Mouse (Mus musculus): Measurements from ENCODE around the gene Gm9573. TPM values are rescaled to one million over a fixed set of nuclear protein-coding genes. Genes with fewer than 3 reads are reported as not detected.
A peak's percentile ranks its signal among the peaks of the same experiment; 100 is the strongest.

Gene Gm9573
- not detected in 2 replicates for polyA plus RNA-seq (2014; fragmentation: Nextera tagmentation; extraction: Ambion mirVana)

DNA sequence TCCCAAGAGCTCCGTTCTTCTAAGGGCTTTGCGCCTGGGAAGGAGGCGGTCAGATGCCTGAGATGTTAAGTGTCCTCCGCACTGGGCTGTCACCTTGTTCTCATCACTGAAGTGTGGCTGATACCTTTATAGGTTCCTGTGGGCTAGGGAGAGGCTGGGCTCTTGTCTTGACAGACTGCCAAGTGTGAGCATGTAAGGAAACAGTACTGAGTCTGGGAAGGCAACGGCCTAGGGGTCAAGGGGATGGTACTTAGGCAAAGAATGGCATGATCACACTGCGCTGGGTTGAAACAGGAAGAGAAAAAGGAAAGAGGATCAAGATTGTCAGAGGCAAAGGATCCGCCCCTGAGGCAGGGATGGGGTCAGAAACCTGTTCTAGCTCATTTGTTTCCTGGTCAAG, at the start of gene Gm9573:
TSS of gene Gm9573 (minus strand) at position 101 of the 400 bp plus-strand sequence.
- Histone ChIP-seq H3K4me3 (ENCODE audit: low read depth, low read length) (no peak within 1 kb of the TSS), H3K4me1 (ENCODE audit: control insufficient read depth, insufficient read depth, low read length) (no peaks in the 10 kb centered on the region), H3K27me3 (ENCODE audit: control insufficient read depth, insufficient read depth, low read length) (no peaks in the 10 kb centered on the region), H3K9ac (replicated peaks; ENCODE audit: low read length) (no peak within 1 kb of the TSS), H3K4me2 (ENCODE audit: low read depth, low read length) (no peak within 1 kb of the TSS), H3K27ac (replicated peaks; ENCODE audit: low read depth, low read length) (no peak within 1 kb of the TSS), H3K36me3 (replicated peaks; ENCODE audit: control insufficient read depth, insufficient read depth, low read depth, low read length) (no peaks in the 10 kb centered on the region), H3K9me3 (replicated peaks; ENCODE audit: control insufficient read depth, low read length) (no peaks in the 10 kb centered on the region)
- no peak for DNase-seq (ENCODE audit: low spot score)
- ATAC-seq (replicated peaks; ENCODE audit: insufficient number of reproducible peaks, low FRiP score, low TSS enrichment, low read depth): no peak
- 82% methylated on average over 7 of the region's 7 CpGs for WGBS

DNA sequence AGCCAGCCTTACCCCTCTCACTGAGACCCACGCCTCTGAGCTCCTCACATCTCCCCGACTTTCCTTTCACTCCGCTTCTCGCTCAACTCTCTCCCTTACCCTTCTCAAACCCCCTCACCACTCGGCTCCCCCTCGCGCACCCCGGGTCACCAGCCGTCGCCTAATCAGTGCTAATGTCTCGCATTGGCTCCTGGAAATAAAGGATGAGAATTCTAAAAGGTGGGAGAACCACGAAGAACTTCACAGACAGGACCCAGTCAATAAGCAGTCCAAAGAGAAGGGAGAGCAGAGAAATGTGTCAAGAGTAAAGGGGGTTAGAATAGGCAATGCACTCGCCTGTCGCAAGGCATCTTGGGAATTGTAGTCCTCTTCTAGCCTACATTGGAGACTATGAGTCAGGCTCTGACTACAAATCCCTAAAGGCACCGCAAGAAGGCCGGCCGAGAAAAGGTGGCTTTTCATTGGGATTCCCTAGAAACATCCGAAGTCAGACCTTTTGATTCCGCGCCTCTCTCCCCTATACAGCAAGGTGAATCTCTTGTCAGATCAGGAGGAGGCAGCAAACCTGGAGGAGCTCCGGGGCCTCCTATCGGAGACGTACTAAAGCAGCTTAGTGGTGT, 47.1 kb upstream of the Gm9573 start, which contains the start of gene Gtf2h4:
TSS of gene Gtf2h4 (minus strand) at position 324 of the 620 bp plus-strand sequence.
- H3K27ac ChIP-seq (replicated peaks; ENCODE audit: low read depth, low read length): no peak within 1 kb of the TSS
- no peaks in the 10 kb centered on the region for H3K9me3 ChIP-seq (replicated peaks; ENCODE audit: control insufficient read depth, low read length)
- H3K27me3 ChIP-seq (ENCODE audit: control insufficient read depth, insufficient read depth, low read length): no peaks in the 10 kb centered on the region
- H3K4me1 ChIP-seq (ENCODE audit: control insufficient read depth, insufficient read depth, low read length): no peaks in the 10 kb centered on the region
- peak within 1 kb of the TSS; percentile 64 for H3K4me3 ChIP-seq (ENCODE audit: low read depth, low read length)
- peak; percentile 87 for ATAC-seq (replicated peaks; ENCODE audit: insufficient number of reproducible peaks, low FRiP score, low TSS enrichment, low read depth)
- H3K9ac ChIP-seq (replicated peaks; ENCODE audit: low read length): peak within 1 kb of the TSS; percentile 70
- WGBS: 2% methylated on average over 23 of the region's 23 CpGs
- DNase-seq (ENCODE audit: low spot score): peak; percentile 98
- H3K4me2 ChIP-seq (ENCODE audit: low read depth, low read length): peak within 1 kb of the TSS; percentile 58
- H3K36me3 ChIP-seq (replicated peaks; ENCODE audit: control insufficient read depth, insufficient read depth, low read depth, low read length): no peaks in the 10 kb centered on the region

DNA sequence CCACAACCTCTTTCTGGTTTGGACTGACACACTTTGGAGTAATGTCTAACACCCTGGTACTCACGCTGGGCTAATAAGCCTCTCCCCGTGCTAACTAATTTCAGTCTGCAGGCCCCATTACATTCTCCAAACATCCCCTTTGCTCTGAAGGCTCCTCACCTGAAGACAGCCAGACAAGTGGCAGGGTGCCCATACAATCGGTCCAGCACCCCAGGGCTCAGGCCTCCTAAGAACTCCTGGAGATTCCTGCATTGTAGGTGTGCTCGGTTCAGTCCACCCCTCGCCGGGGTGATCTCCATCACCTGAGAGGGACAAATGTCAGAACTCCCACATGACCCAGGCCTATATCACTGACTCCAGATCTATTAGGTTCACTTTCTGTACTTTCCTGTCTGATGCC, 46.1 kb upstream of the Gm9573 start:
- DNase-seq (ENCODE audit: low spot score): no peak
- no peak overlapping the region for H3K4me3 ChIP-seq (ENCODE audit: low read depth, low read length)

DNA sequence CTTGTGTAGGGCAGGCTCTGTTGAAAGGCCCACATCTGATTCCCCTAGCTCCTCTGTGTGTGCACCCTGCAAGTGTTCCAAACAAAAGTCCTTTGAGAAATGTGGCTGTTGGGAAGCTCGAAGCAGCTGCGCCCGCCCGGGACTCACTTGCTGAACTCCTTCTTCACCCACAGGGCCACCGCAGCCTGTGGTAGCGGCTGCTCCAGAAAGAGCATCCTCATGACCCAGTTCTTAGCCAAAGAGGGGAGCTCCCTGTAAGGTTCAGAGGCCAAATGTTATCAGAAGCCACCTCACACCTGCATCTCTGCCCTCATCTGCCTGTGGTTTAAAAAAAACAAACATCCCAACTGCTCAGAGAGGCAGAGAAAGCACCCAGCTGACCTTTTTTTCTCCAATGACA, 45.4 kb upstream of the Gm9573 start:
- Histone ChIP-seq H3K9ac (replicated peaks; ENCODE audit: low read length) (no peak overlapping the region), H3K27ac (replicated peaks; ENCODE audit: low read depth, low read length) (no peak overlapping the region), H3K36me3 (replicated peaks; ENCODE audit: control insufficient read depth, insufficient read depth, low read depth, low read length) (no peaks in the 10 kb centered on the region), H3K27me3 (ENCODE audit: control insufficient read depth, insufficient read depth, low read length) (no peaks in the 10 kb centered on the region), H3K9me3 (replicated peaks; ENCODE audit: control insufficient read depth, low read length) (no peaks in the 10 kb centered on the region), H3K4me3 (ENCODE audit: low read depth, low read length) (no peak overlapping the region), H3K4me2 (ENCODE audit: low read depth, low read length) (no peak overlapping the region), H3K4me1 (ENCODE audit: control insufficient read depth, insufficient read depth, low read length) (no peaks in the 10 kb centered on the region)
- ATAC-seq (replicated peaks; ENCODE audit: insufficient number of reproducible peaks, low FRiP score, low TSS enrichment, low read depth) (no peak), DNase-seq (ENCODE audit: low spot score) (no peak)
- 79% methylated on average over 6 of the region's 6 CpGs for WGBS

More for the DNA sequence above, 46.1 kb upstream of the Gm9573 start:
- no peaks in the 10 kb centered on the region for H3K4me1 ChIP-seq (ENCODE audit: control insufficient read depth, insufficient read depth, low read length)
- 85% methylated on average over 6 of the region's 6 CpGs for WGBS
- no peaks in the 10 kb centered on the region for H3K9me3 ChIP-seq (replicated peaks; ENCODE audit: control insufficient read depth, low read length)
- no peak overlapping the region for H3K9ac ChIP-seq (replicated peaks; ENCODE audit: low read length)
- H3K27ac ChIP-seq (replicated peaks; ENCODE audit: low read depth, low read length): no peak overlapping the region
- H3K27me3 ChIP-seq (ENCODE audit: control insufficient read depth, insufficient read depth, low read length): no peaks in the 10 kb centered on the region
- H3K4me2 ChIP-seq (ENCODE audit: low read depth, low read length): no peak overlapping the region
- ATAC-seq (replicated peaks; ENCODE audit: insufficient number of reproducible peaks, low FRiP score, low TSS enrichment, low read depth): no peak
- no peaks in the 10 kb centered on the region for H3K36me3 ChIP-seq (replicated peaks; ENCODE audit: control insufficient read depth, insufficient read depth, low read depth, low read length)

DNA sequence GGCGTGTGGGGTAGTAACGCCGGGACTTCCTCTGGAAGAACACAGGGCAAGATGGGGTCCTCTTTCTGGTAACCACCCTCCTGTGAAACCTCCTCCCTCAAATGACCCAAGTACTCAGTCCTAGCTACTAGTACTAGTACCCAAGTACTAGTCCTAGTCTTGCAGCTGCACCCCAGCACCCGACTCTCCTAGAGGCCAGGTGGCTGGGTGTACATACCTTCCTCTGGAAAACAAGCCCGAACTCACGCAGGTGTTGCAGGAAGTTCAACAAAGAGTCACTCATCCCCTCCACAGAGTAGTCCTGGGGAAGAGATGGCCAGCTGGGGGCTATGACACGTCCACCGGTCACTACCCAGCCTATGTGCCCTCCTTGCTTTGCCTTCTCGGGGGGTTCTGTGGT, 43.3 kb upstream of the Gm9573 start:
- 91% methylated on average over 9 of the region's 9 CpGs for WGBS
- H3K4me1 ChIP-seq (ENCODE audit: control insufficient read depth, insufficient read depth, low read length): no peaks in the 10 kb centered on the region
- no peak overlapping the region for H3K4me3 ChIP-seq (ENCODE audit: low read depth, low read length)
- no peak overlapping the region for H3K4me2 ChIP-seq (ENCODE audit: low read depth, low read length)
- H3K9me3 ChIP-seq (replicated peaks; ENCODE audit: control insufficient read depth, low read length): no peaks in the 10 kb centered on the region
- H3K27ac ChIP-seq (replicated peaks; ENCODE audit: low read depth, low read length): no peak overlapping the region
- DNase-seq (ENCODE audit: low spot score) (no peak), ATAC-seq (replicated peaks; ENCODE audit: insufficient number of reproducible peaks, low FRiP score, low TSS enrichment, low read depth) (no peak)
- no peaks in the 10 kb centered on the region for H3K36me3 ChIP-seq (replicated peaks; ENCODE audit: control insufficient read depth, insufficient read depth, low read depth, low read length)
- H3K27me3 ChIP-seq (ENCODE audit: control insufficient read depth, insufficient read depth, low read length): no peaks in the 10 kb centered on the region
- no peak overlapping the region for H3K9ac ChIP-seq (replicated peaks; ENCODE audit: low read length)

DNA sequence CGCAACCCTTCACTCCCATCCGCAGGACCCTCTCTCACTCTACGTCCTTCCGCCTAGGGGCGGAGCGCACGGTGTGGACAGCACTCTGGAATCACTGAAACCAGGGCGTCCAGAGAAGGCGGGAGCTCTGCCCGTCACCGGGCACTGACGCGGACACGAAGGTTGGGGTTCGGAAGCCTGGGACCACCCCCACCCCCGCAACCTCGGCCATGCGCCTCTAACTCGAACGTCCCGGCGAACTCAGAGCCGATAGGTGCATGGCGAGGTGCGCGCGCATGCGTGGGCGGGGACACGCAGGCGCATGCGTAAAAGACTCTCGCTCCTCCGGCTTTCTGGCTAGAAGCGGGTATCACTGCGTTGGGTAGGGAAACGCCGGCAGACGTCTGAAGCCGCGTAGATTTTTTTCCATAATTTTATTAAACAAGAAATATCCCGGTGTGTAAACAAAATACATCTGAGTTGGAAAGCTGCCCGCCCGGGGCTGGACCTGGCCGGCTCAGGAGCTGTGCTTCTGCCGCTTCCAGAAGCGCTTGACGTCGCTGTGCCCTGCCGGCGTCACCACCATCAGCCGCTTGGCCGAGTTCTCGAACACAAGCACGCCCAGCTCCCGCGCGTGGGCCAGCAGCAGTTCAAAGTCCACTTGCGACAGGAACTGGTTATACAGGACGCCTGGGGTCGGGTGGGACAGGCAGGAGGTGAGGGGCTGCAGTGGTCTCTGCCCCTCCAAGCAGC, 41.1 kb upstream of the Gm9573 start, which contains the start of gene Vars2:
TSS of gene Vars2 (minus strand) at position 259 of the 732 bp plus-strand sequence.
- Histone ChIP-seq H3K27me3 (ENCODE audit: control insufficient read depth, insufficient read depth, low read length) (no peaks in the 10 kb centered on the region), H3K4me3 (ENCODE audit: low read depth, low read length) (peak within 1 kb of the TSS; percentile 57), H3K4me1 (ENCODE audit: control insufficient read depth, insufficient read depth, low read length) (no peaks in the 10 kb centered on the region), H3K36me3 (replicated peaks; ENCODE audit: control insufficient read depth, insufficient read depth, low read depth, low read length) (no peaks in the 10 kb centered on the region), H3K4me2 (ENCODE audit: low read depth, low read length) (peak within 1 kb of the TSS; percentile 81), H3K9ac (replicated peaks; ENCODE audit: low read length) (peak within 1 kb of the TSS; percentile 79), H3K9me3 (replicated peaks; ENCODE audit: control insufficient read depth, low read length) (no peaks in the 10 kb centered on the region), H3K27ac (replicated peaks; ENCODE audit: low read depth, low read length) (peak within 1 kb of the TSS; percentile 41)
- DNase-seq (ENCODE audit: low spot score) (peak; percentile 96), ATAC-seq (replicated peaks; ENCODE audit: insufficient number of reproducible peaks, low FRiP score, low TSS enrichment, low read depth) (peak; percentile 85)
- WGBS: 1% methylated on average over 61 of the region's 61 CpGs

DNA sequence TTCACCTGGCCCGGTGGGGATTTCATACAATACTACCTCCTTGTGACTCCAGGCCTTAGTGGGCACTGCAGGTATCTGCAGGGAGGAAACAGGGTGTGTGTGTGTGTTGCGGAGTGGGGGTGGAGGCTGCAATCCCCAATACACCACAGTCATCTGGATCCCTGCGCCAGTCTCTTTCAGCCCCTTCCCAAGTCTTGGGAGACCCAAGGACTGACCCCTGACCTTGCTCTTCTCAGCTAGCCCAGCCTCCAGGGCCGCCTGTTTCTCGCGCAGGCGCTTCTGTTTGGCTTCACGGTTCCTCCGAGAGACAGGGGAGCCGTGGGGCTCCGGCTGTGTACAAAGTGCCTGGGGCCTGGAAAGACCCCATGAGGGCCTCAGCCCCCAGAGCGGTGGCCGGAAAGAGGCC, 40.4 kb upstream of the Gm9573 start:
- DNase-seq (ENCODE audit: low spot score): peak; percentile 58
- H3K9ac ChIP-seq (replicated peaks; ENCODE audit: low read length): peak overlapping the region; percentile 76
- H3K4me2 ChIP-seq (ENCODE audit: low read depth, low read length): peak overlapping the region; percentile 81
- peak overlapping the region; percentile 57 for H3K4me3 ChIP-seq (ENCODE audit: low read depth, low read length)
- H3K27me3 ChIP-seq (ENCODE audit: control insufficient read depth, insufficient read depth, low read length): no peaks in the 10 kb centered on the region
- 3% methylated on average over 13 of the region's 13 CpGs for WGBS
- H3K36me3 ChIP-seq (replicated peaks; ENCODE audit: control insufficient read depth, insufficient read depth, low read depth, low read length): no peaks in the 10 kb centered on the region
- H3K4me1 ChIP-seq (ENCODE audit: control insufficient read depth, insufficient read depth, low read length): no peaks in the 10 kb centered on the region
- peak; percentile 49 for ATAC-seq (replicated peaks; ENCODE audit: insufficient number of reproducible peaks, low FRiP score, low TSS enrichment, low read depth)
- H3K9me3 ChIP-seq (replicated peaks; ENCODE audit: control insufficient read depth, low read length): no peaks in the 10 kb centered on the region
- peak overlapping the region; percentile 31 for H3K27ac ChIP-seq (replicated peaks; ENCODE audit: low read depth, low read length)

DNA sequence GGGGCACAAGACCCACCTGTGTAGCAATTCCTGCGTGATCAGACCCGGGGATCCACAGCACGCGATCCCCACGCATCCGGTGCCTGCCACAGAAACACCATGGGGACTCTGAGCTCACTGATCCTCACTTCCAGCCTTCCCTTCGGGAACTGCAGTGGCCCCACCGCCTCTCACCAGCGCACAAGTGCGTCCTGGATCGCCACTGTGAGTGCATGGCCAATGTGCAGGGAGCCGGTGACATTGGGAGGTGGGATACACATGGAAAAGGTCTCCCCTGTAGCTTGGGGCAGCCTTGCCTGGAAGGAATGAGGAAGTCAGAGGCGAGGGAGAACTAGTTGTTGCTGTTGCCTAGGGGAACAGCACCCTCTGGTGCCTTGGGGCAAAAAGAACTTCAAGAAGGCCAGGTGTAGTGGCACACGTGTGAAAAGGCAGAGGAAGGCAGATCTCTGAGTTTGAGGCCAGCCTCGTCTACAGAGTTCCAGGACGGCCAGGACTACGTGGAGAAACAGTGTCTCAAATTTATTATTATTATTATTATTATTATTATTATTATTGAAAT, 39.6 kb upstream of the Gm9573 start:
- 79% methylated on average over 17 of the region's 17 CpGs for WGBS
- Histone ChIP-seq H3K27ac (replicated peaks; ENCODE audit: low read depth, low read length) (no peak overlapping the region), H3K36me3 (replicated peaks; ENCODE audit: control insufficient read depth, insufficient read depth, low read depth, low read length) (no peaks in the 10 kb centered on the region), H3K4me2 (ENCODE audit: low read depth, low read length) (no peak overlapping the region), H3K27me3 (ENCODE audit: control insufficient read depth, insufficient read depth, low read length) (no peaks in the 10 kb centered on the region), H3K9me3 (replicated peaks; ENCODE audit: control insufficient read depth, low read length) (no peaks in the 10 kb centered on the region), H3K9ac (replicated peaks; ENCODE audit: low read length) (0 out of 2 replicates have a peak overlapping the region, but pooled peaks have one; percentile 9), H3K4me3 (ENCODE audit: low read depth, low read length) (no peak overlapping the region), H3K4me1 (ENCODE audit: control insufficient read depth, insufficient read depth, low read length) (no peaks in the 10 kb centered on the region)
- ATAC-seq (replicated peaks; ENCODE audit: insufficient number of reproducible peaks, low FRiP score, low TSS enrichment, low read depth) (no peak), DNase-seq (ENCODE audit: low spot score) (peak; percentile 6)
